Comparison of ENCODE assay signal across 27 mouse cellular contexts in genomic region chr9:10713641-10714040, GRCm38 (mm10).
"Had no signal": no experiment of that assay in that cellular context is flagged by ENCODE, and none has a peak within 500 bp of the region (broad histone marks: within the 10 kb centered on the region; RNA-seq: fewer than 3 reads in every experiment).

No protein-coding gene starts in this region.

- H3K27me3 ChIP-seq: heart, embryonic 12.5 days; hindbrain, embryonic 12.5 days; intestine, embryonic 15.5 days; kidney, embryonic 15.5 days; limb, embryonic 13.5 days; limb, embryonic 15.5 days; liver, embryonic 12.5 days had no signal

- H3K9ac ChIP-seq: heart, embryonic 12.5 days; hindbrain, embryonic 12.5 days; hindbrain, embryonic 14.5 days; intestine, embryonic 15.5 days; kidney, embryonic 15.5 days; limb, embryonic 13.5 days; limb, embryonic 15.5 days; liver, embryonic 12.5 days; liver, embryonic 14.5 days had no signal

- H3K27ac ChIP-seq: gastrocnemius, adult 2 months; heart, adult 2 months; heart, embryonic 10.5 days; hindbrain, embryonic 10.5 days; hindbrain, embryonic 12.5 days; hindbrain, embryonic 14.5 days; intestine, embryonic 15.5 days; kidney, embryonic 15.5 days; kidney, postnatal 0 days; limb, embryonic 13.5 days; limb, embryonic 15.5 days; liver, embryonic 12.5 days; liver, embryonic 14.5 days had no signal

- H3K4me3 ChIP-seq: gastrocnemius, adult 2 months; heart, adult 2 months; heart, embryonic 10.5 days; heart, embryonic 12.5 days; hindbrain, embryonic 10.5 days; hindbrain, embryonic 12.5 days; intestine, embryonic 15.5 days; kidney, embryonic 15.5 days; limb, embryonic 13.5 days; limb, embryonic 15.5 days; liver, embryonic 12.5 days had no signal

- ATAC-seq: hindbrain, embryonic 16.5 days; inflammation-experienced regulatory T-cells, adult 6 months; intestine, embryonic 15.5 days; intestine, postnatal 0 days; liver, embryonic 12.5 days had no signal

- H3K4me2 ChIP-seq: heart, embryonic 12.5 days; hindbrain, embryonic 12.5 days; hindbrain, embryonic 14.5 days; intestine, embryonic 15.5 days; kidney, embryonic 15.5 days; limb, embryonic 13.5 days; limb, embryonic 15.5 days; liver, embryonic 12.5 days had no signal

- DNase-seq: gastrocnemius, adult 2 months; gastrocnemius, postnatal 10 days; gastrocnemius, postnatal 25 days; heart, adult 2 months; heart, postnatal 10 days; heart, postnatal 4 days; kidney, adult 18-20 months; kidney, adult 9 months; kidney, postnatal 25 days; layer of hippocampus, adult 9-11 months; layer of hippocampus, postnatal 36 days; left cerebral cortex, postnatal 4 days had no signal

- H3K9me3 ChIP-seq: heart, embryonic 10.5 days; heart, embryonic 12.5 days; hindbrain, embryonic 10.5 days; hindbrain, embryonic 12.5 days; intestine, embryonic 15.5 days; kidney, embryonic 15.5 days; limb, embryonic 13.5 days; limb, embryonic 15.5 days; liver, embryonic 12.5 days had no signal

- H3K4me1 ChIP-seq: heart, embryonic 10.5 days; heart, embryonic 12.5 days; hindbrain, embryonic 10.5 days; hindbrain, embryonic 12.5 days; intestine, embryonic 15.5 days; kidney, embryonic 15.5 days; limb, embryonic 13.5 days; limb, embryonic 15.5 days; liver, embryonic 12.5 days had no signal

- H3K36me3 ChIP-seq: heart, embryonic 10.5 days; heart, embryonic 12.5 days; hindbrain, embryonic 10.5 days; hindbrain, embryonic 12.5 days; intestine, embryonic 15.5 days; kidney, embryonic 15.5 days; limb, embryonic 13.5 days; limb, embryonic 15.5 days; liver, embryonic 12.5 days had no signal
